In the genomic region with DNA sequence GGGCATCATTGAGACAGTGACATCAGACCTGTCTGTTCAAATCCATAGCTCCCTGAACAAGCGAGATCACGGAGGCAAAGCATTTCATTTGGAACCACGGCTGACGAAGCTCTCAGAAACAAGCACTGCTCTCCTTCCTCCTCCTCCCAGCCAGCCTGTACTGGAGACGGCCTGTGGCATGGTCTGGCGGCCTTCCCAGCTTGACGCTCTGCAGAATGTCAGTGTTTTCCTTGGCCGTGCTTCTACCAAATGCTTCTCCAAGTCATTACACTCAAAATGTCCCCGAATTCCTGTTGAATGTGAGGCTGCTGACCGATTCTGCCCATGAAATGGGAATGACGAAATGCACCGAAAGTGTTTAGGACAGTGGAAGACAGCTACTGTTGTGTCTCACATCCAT, we compare ENCODE assay signal across 10 mouse cellular contexts. TPM values are rescaled to one million over a fixed set of nuclear protein-coding genes. Genes with fewer than 3 reads are reported as not detected.
DNase-seq lines count a peak whose midpoint lies in the region; ATAC-seq lines count a peak whose summit lies in the region.
"Had no signal": no experiment of that assay in that cellular context is flagged by ENCODE, and none has a peak within 500 bp of the region (broad histone marks: within the 10 kb centered on the region; RNA-seq: fewer than 3 reads in every experiment).

No protein-coding gene starts in this region.

- H3K9me3 ChIP-seq in neural tube, embryonic 13.5 days: no peaks in the 10 kb centered on the region
- H3K9me3 ChIP-seq in neural tube, embryonic 15.5 days (replicated peaks): no peaks in the 10 kb centered on the region
- H3K9me3 ChIP-seq: hindbrain, embryonic 15.5 days; neural tube, embryonic 12.5 days had no signal

- no peaks in the 10 kb centered on the region for H3K27me3 ChIP-seq in neural tube, embryonic 13.5 days
- no peaks in the 10 kb centered on the region for H3K27me3 ChIP-seq in neural tube, embryonic 15.5 days (replicated peaks)
- H3K27me3 ChIP-seq: hindbrain, embryonic 15.5 days; neural tube, embryonic 12.5 days had no signal

- intact Hi-C loops in heart, postnatal 10 days (cut with DNase I): no loop called here
- intact Hi-C loops in left cerebral cortex, postnatal 36 days (cut with DNase I): no loop called here

- H3K4me3 ChIP-seq in neural tube, embryonic 13.5 days: no peak overlapping the region
- no peak overlapping the region for H3K4me3 ChIP-seq in neural tube, embryonic 15.5 days (replicated peaks)
- H3K4me3 ChIP-seq: hindbrain, embryonic 15.5 days; neural tube, embryonic 12.5 days had no signal

- peak overlapping the region; percentile 20 for H3K27ac ChIP-seq in neural tube, embryonic 13.5 days (replicated peaks)
- no peak overlapping the region; the same call in 1 of the 2 replicates for H3K27ac ChIP-seq in neural tube, embryonic 15.5 days (replicated peaks)
- H3K27ac ChIP-seq: hindbrain, embryonic 15.5 days; neural tube, embryonic 12.5 days had no signal

- no peak for ATAC-seq in neural tube, embryonic 13.5 days (ENCODE audit: low read depth)
- ATAC-seq in neural tube, embryonic 15.5 days (ENCODE audit: low FRiP score): no peak

- peaks cover 26% of the 10 kb centered on the region for H3K4me1 ChIP-seq in neural tube, embryonic 13.5 days (replicated peaks)
- H3K4me1 ChIP-seq in neural tube, embryonic 15.5 days: peaks cover 14% of the 10 kb centered on the region

- H3K4me2 ChIP-seq in neural tube, embryonic 13.5 days: no peak overlapping the region
- no peak overlapping the region for H3K4me2 ChIP-seq in neural tube, embryonic 15.5 days
- H3K4me2 ChIP-seq: hindbrain, embryonic 15.5 days had no signal

- WGBS in neural tube, embryonic 13.5 days: 56% methylated on average over 12 of the region's 12 CpGs
- 56% methylated on average over 12 of the region's 12 CpGs for WGBS in neural tube, embryonic 15.5 days

- no peaks in the 10 kb centered on the region for H3K36me3 ChIP-seq in neural tube, embryonic 13.5 days
- H3K36me3 ChIP-seq in neural tube, embryonic 15.5 days: no peaks in the 10 kb centered on the region
- H3K36me3 ChIP-seq: hindbrain, embryonic 15.5 days; neural tube, embryonic 12.5 days had no signal

- peak; percentile 77 for DNase-seq in cerebellum, adult 11-12 months
- DNase-seq in heart, postnatal 10 days: peak; percentile 41 to 58
- peak; percentile 30 to 31 for DNase-seq in left cerebral cortex, postnatal 36 days (ENCODE audit: low spot score in 2 of 2)
- DNase-seq in B cell, adult 2 months: no peak
- no peak for DNase-seq in embryo, embryonic 10.5 days (ENCODE audit: low spot score)
- DNase-seq in thymus, postnatal 14 days: no peak

- no peak overlapping the region for H3K9ac ChIP-seq in neural tube, embryonic 13.5 days
- no peak overlapping the region for H3K9ac ChIP-seq in neural tube, embryonic 15.5 days (replicated peaks)
- H3K9ac ChIP-seq: hindbrain, embryonic 15.5 days; neural tube, embryonic 12.5 days had no signal

RNA-seq across cellular contexts. Expression of gene Erich6b, which starts 6.7 kb away (rescaled TPM):
- not detected in 2 replicates for polyA plus RNA-seq in neural tube, embryonic 13.5 days (2015; fragmentation: Nextera tagmentation; extraction: Ambion mirVana)
- polyA plus RNA-seq in neural tube, embryonic 15.5 days (2015; fragmentation: Nextera tagmentation; extraction: Ambion mirVana): not detected in 2 replicates
- total RNA-seq in heart, postnatal 10 days (2021): not detected
- total RNA-seq in left cerebral cortex, postnatal 36 days (2021): not detected
- polyA plus RNA-seq: hindbrain, embryonic 15.5 days; neural tube, embryonic 12.5 days had no signal

RNA-seq across cellular contexts. Expression of gene Spert, which starts 42.4 kb away (rescaled TPM):
- not detected in 2 replicates for polyA plus RNA-seq in neural tube, embryonic 13.5 days (2015; fragmentation: Nextera tagmentation; extraction: Ambion mirVana)
- not detected in 2 replicates for polyA plus RNA-seq in neural tube, embryonic 15.5 days (2015; fragmentation: Nextera tagmentation; extraction: Ambion mirVana)
- not detected for total RNA-seq in heart, postnatal 10 days (2021)
- not detected for total RNA-seq in left cerebral cortex, postnatal 36 days (2021)
- polyA plus RNA-seq: hindbrain, embryonic 15.5 days; neural tube, embryonic 12.5 days had no signal

Comparison
In these comparisons a context has a peak if more than half of its experiments do, and no peak if none do; other contexts are left out.
1. DNase-seq: peak in cerebellum, adult 11-12 months (single experiment), heart, postnatal 10 days (2 of 2) and left cerebral cortex, postnatal 36 days (2 of 2); none in B cell, adult 2 months (0 of 2), embryo, embryonic 10.5 days (single experiment) and thymus, postnatal 14 days (single experiment).